Mouse (Mus musculus) kidney, embryonic 15.5 days (tissue): ENCODE data around the gene Gngt2. TPM values are rescaled to one million over a fixed set of nuclear protein-coding genes. Genes with fewer than 3 reads are reported as not detected.
A peak's percentile ranks its signal among the peaks of the same experiment; 100 is the strongest.

Source experiments
- ATAC-seq: fragments of 200-750 bp; cut with Nextera tagmentation; replicated peaks from 2 replicates; pipeline ENCODE4 v1.8.0; 2017; ENCODE audit warnings: moderate TSS enrichment; ENCODE audit not compliant: low FRiP score
- H3K27ac ChIP-seq: fragments of 300-500 bp; sonication (generic); 2 replicates; pipeline ENCODE4 v1.5.1; 2015; ENCODE audit warnings: mild to moderate bottlenecking, inconsistent platforms
- H3K27me3 ChIP-seq: fragments of 300-500 bp; sonication (generic); 2 replicates; pipeline ENCODE4 v1.6.1; 2015; ENCODE audit warnings: inconsistent platforms
- H3K36me3 ChIP-seq: fragments of 300-500 bp; sonication (generic); 2 replicates; pipeline ENCODE4 v1.6.1; 2015; ENCODE audit warnings: inconsistent platforms
- H3K4me1 ChIP-seq: fragments of 300-500 bp; sonication (generic); 2 replicates; pipeline ENCODE4 v1.6.1; 2015; ENCODE audit warnings: inconsistent platforms
- H3K4me2 ChIP-seq: fragments of 300-500 bp; sonication (generic); 2 replicates; pipeline ENCODE4 v1.6.1; 2015; ENCODE audit warnings: moderate library complexity, mild to moderate bottlenecking, inconsistent platforms
- H3K4me3 ChIP-seq: fragments of 300-500 bp; sonication (generic); replicated peaks from 2 replicates; pipeline ENCODE4 v1.5.1; 2015; ENCODE audit warnings: mild to moderate bottlenecking, inconsistent platforms
- H3K9ac ChIP-seq: fragments of 300-500 bp; sonication (generic); 2 replicates; pipeline ENCODE4 v1.6.1; 2015; ENCODE audit warnings: mild to moderate bottlenecking, inconsistent platforms
- H3K9me3 ChIP-seq: fragments of 300-500 bp; sonication (generic); replicated peaks from 2 replicates; pipeline ENCODE4 v1.6.1; 2016; ENCODE audit warnings: inconsistent platforms
- WGBS: fragments of 180-500 bp; shearing (Covaris S2); methylation state at CpG from one replicate; pipeline ENCODE4 v1.1.7; 2015; ENCODE audit warnings: mixed read lengths; 5-methylcytosine and 5-hydroxymethylcytosine counted together
- polyA plus RNA-seq: library from polyadenylated mRNA; unstranded; fragments of >200 nt; fragmentation: Nextera tagmentation; extraction: Ambion mirVana; gene quantifications from 2 replicates; pipeline ENCODE4 v1.2.1, GENCODE M21; 2015

Gene Gngt2
- 22.8 and 23.7 TPM in 2 replicates for polyA plus RNA-seq

- no peak within 1 kb of the TSS for H3K9ac ChIP-seq
- H3K4me3 ChIP-seq = no peak within 1 kb of the TSS
- H3K4me1 ChIP-seq = peaks cover 66% of the 10 kb centered on the region
- ATAC-seq = no peak
- H3K4me2 ChIP-seq = peak within 1 kb of the TSS; percentile 29; the same call in 1 of the 2 replicates
- 56% methylated on average over 10 of the region's 10 CpGs for WGBS
- peaks cover 67% of the 10 kb centered on the region for H3K27me3 ChIP-seq
- no peaks in the 10 kb centered on the region for H3K9me3 ChIP-seq
- no peaks in the 10 kb centered on the region for H3K36me3 ChIP-seq
- H3K27ac ChIP-seq = peak within 1 kb of the TSS; percentile 71
These were observed at the start of gene Gngt2 for GRCm38 (mm10) chr11:95837059-95837458. Gene Gngt2, plus strand, starts transcription at chr11:95837216.

- H3K4me2 ChIP-seq = no peak overlapping the region
- H3K36me3 ChIP-seq = no peaks in the 10 kb centered on the region
- no peak overlapping the region for H3K9ac ChIP-seq
- ATAC-seq = no peak
- H3K9me3 ChIP-seq = no peaks in the 10 kb centered on the region
- H3K4me1 ChIP-seq = peaks cover 9% of the 10 kb centered on the region
- 72% methylated on average over 8 of the region's 8 CpGs for WGBS
- no peak overlapping the region for H3K27ac ChIP-seq
- no peaks in the 10 kb centered on the region for H3K27me3 ChIP-seq
- no peak overlapping the region for H3K4me3 ChIP-seq
These were observed 47.5 kb upstream of the Gngt2 start for GRCm38 (mm10) chr11:95789451-95789891.

GRCm38 (mm10) chr11:95791787-95792186, 45.2 kb upstream of the Gngt2 start:
- Histone ChIP-seq H3K9ac (no peak overlapping the region), H3K36me3 (no peaks in the 10 kb centered on the region), H3K4me2 (no peak overlapping the region), H3K27me3 (peaks cover 8% of the 10 kb centered on the region; the same call in 1 of the 2 replicates), H3K27ac (no peak overlapping the region), H3K4me3 (no peak overlapping the region), H3K4me1 (peaks cover 16% of the 10 kb centered on the region), H3K9me3 (no peaks in the 10 kb centered on the region)
- 64% methylated on average over 13 of the region's 13 CpGs for WGBS
- no peak for ATAC-seq

- H3K4me3 ChIP-seq = no peak overlapping the region
- no peak overlapping the region for H3K27ac ChIP-seq
- peaks cover 14% of the 10 kb centered on the region for H3K4me1 ChIP-seq
- no peaks in the 10 kb centered on the region for H3K36me3 ChIP-seq
- H3K27me3 ChIP-seq = peaks cover 17% of the 10 kb centered on the region
- WGBS = 92% methylated on average over 8 of the region's 8 CpGs
- H3K9me3 ChIP-seq = no peaks in the 10 kb centered on the region
- H3K4me2 ChIP-seq = no peak overlapping the region
- H3K9ac ChIP-seq = no peak overlapping the region
- ATAC-seq = no peak
These were observed 44.0 kb upstream of the Gngt2 start for GRCm38 (mm10) chr11:95792950-95793509.

GRCm38 (mm10) chr11:95794201-95794600, 42.8 kb upstream of the Gngt2 start:
- WGBS = 48% methylated on average over 5 of the region's 5 CpGs
- Histone ChIP-seq H3K4me3 (no peak overlapping the region), H3K36me3 (no peaks in the 10 kb centered on the region), H3K9ac (no peak overlapping the region), H3K4me2 (no peak overlapping the region), H3K9me3 (no peaks in the 10 kb centered on the region), H3K27ac (no peak overlapping the region), H3K4me1 (peaks cover 14% of the 10 kb centered on the region), H3K27me3 (peaks cover 22% of the 10 kb centered on the region)
- ATAC-seq = no peak

- no peak overlapping the region for H3K4me2 ChIP-seq
- H3K4me3 ChIP-seq = no peak overlapping the region
- no peak for ATAC-seq
- peaks cover 14% of the 10 kb centered on the region for H3K4me1 ChIP-seq
- H3K9me3 ChIP-seq = no peaks in the 10 kb centered on the region
- H3K27me3 ChIP-seq = peaks cover 22% of the 10 kb centered on the region
- H3K9ac ChIP-seq = no peak overlapping the region
- no peak overlapping the region for H3K27ac ChIP-seq
- 58% methylated on average over 5 of the region's 5 CpGs for WGBS
- H3K36me3 ChIP-seq = no peaks in the 10 kb centered on the region
These were observed 41.4 kb upstream of the Gngt2 start for GRCm38 (mm10) chr11:95795582-95795981.

- H3K27ac ChIP-seq = no peak overlapping the region
- H3K27me3 ChIP-seq = no peaks in the 10 kb centered on the region
- 67% methylated on average over 5 of the region's 5 CpGs for whole genome bisulfite sequencing
- no peak for ATAC-seq
- H3K4me3 ChIP-seq = no peak overlapping the region
- H3K36me3 ChIP-seq = no peaks in the 10 kb centered on the region
- H3K4me2 ChIP-seq = no peak overlapping the region
- H3K9ac ChIP-seq = no peak overlapping the region
- 0 out of 2 replicates have a peak, but pooled peaks cover 5% of the 10 kb centered on the region for H3K4me1 ChIP-seq
- 0 out of 2 replicates have a peak, but pooled peaks cover 5% of the 10 kb centered on the region for H3K9me3 ChIP-seq
These were observed 32.0 kb upstream of the Gngt2 start for GRCm38 (mm10) chr11:95805010-95805409.

GRCm38 (mm10) chr11:95805527-95805926, 31.5 kb upstream of the Gngt2 start:
- H3K9ac ChIP-seq = no peak overlapping the region
- no peak overlapping the region for H3K4me3 ChIP-seq
- 28% methylated on average over 3 of the region's 3 CpGs for WGBS
- no peaks in the 10 kb centered on the region for H3K36me3 ChIP-seq
- 0 out of 2 replicates have a peak, but pooled peaks cover 5% of the 10 kb centered on the region for H3K4me1 ChIP-seq
- no peak overlapping the region for H3K4me2 ChIP-seq
- 0 out of 2 replicates have a peak, but pooled peaks cover 5% of the 10 kb centered on the region for H3K9me3 ChIP-seq
- no peaks in the 10 kb centered on the region for H3K27me3 ChIP-seq
- ATAC-seq = peak; percentile 69; the same call in 1 of the 2 replicates
- no peak overlapping the region for H3K27ac ChIP-seq

GRCm38 (mm10) chr11:95807884-95808283, 29.1 kb upstream of the Gngt2 start:
- Histone ChIP-seq H3K36me3 (no peaks in the 10 kb centered on the region), H3K4me3 (no peak overlapping the region), H3K9ac (no peak overlapping the region), H3K4me1 (0 out of 2 replicates have a peak, but pooled peaks cover 5% of the 10 kb centered on the region), H3K9me3 (0 out of 2 replicates have a peak, but pooled peaks cover 5% of the 10 kb centered on the region), H3K4me2 (no peak overlapping the region), H3K27me3 (no peaks in the 10 kb centered on the region), H3K27ac (no peak overlapping the region)
- WGBS = 97% methylated on average over 5 of the region's 5 CpGs
- no peak for ATAC-seq

GRCm38 (mm10) chr11:95808448-95809011, 28.5 kb upstream of the Gngt2 start:
- H3K4me1 ChIP-seq = 0 out of 2 replicates have a peak, but pooled peaks cover 5% of the 10 kb centered on the region
- WGBS = 66% methylated on average over 5 of the region's 5 CpGs
- no peak overlapping the region for H3K9ac ChIP-seq
- H3K27ac ChIP-seq = no peak overlapping the region
- H3K4me3 ChIP-seq = no peak overlapping the region
- H3K4me2 ChIP-seq = no peak overlapping the region
- peak; percentile 86; the same call in 1 of the 2 replicates for ATAC-seq
- H3K36me3 ChIP-seq = no peaks in the 10 kb centered on the region
- no peaks in the 10 kb centered on the region for H3K27me3 ChIP-seq
- H3K9me3 ChIP-seq = 0 out of 2 replicates have a peak, but pooled peaks cover 5% of the 10 kb centered on the region

- no peak for ATAC-seq
- Histone ChIP-seq H3K4me2 (no peak overlapping the region), H3K36me3 (no peaks in the 10 kb centered on the region), H3K9me3 (0 out of 2 replicates have a peak, but pooled peaks cover 5% of the 10 kb centered on the region), H3K4me1 (0 out of 2 replicates have a peak, but pooled peaks cover 5% of the 10 kb centered on the region), H3K27ac (no peak overlapping the region), H3K9ac (no peak overlapping the region), H3K4me3 (no peak overlapping the region), H3K27me3 (no peaks in the 10 kb centered on the region)
- WGBS = 50% methylated on average over 5 of the region's 5 CpGs
These were observed 27.4 kb upstream of the Gngt2 start for GRCm38 (mm10) chr11:95809603-95810002.

GRCm38 (mm10) chr11:95810828-95811227, 26.2 kb upstream of the Gngt2 start:
- 58% methylated on average over 7 of the region's 7 CpGs for WGBS
- Histone ChIP-seq H3K9ac (no peak overlapping the region), H3K4me3 (no peak overlapping the region), H3K36me3 (no peaks in the 10 kb centered on the region), H3K4me2 (no peak overlapping the region), H3K27me3 (no peaks in the 10 kb centered on the region), H3K9me3 (0 out of 2 replicates have a peak, but pooled peaks cover 5% of the 10 kb centered on the region), H3K4me1 (no peaks in the 10 kb centered on the region), H3K27ac (no peak overlapping the region)
- no peak for ATAC-seq
